Mouse (Mus musculus): ENCODE data around the gene Aurka.

DNA sequence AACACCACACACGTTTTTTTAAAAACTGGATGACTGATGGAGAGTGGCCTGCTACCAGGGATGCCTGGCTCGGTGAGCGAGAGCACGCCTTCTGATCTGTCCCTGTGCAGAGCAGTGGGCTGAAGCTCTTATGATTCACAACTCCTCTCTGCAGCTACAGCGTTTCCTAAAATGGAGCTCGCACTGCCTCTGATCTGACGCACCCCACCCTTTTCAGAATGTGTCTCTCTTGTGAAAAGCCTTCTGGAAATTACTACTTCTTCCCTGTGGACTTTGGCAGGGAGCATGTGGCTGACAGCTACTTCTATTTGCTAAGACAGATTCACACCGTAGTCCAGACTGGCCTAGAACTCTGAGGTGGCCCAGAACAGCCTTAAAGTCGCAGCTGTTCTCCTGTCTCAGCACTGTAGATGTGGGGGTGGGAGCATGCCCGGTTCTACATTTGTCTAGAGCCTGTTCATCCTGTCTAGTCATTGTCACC lies 21.7 kb upstream of the Aurka start:
- no peak for TF ChIP-seq POLR2A (IDR thresholded peaks at IDR 0.05; ENCODE audit: insufficient read depth, low read depth, low read length)
- no peak for TF ChIP-seq CTCF (IDR thresholded peaks at IDR 0.05)

Data from heart, adult 2 months (tissue).